Mouse (Mus musculus): ENCODE data around the gene H2al1h. TPM values are rescaled to one million over a fixed set of nuclear protein-coding genes. Genes with fewer than 3 reads are reported as not detected.
"Not testable (repeated sequence)": the region's sequence is repeated elsewhere in the genome, so short reads cannot be mapped to it uniquely, and the experiment has no call there.

The H2al1h gene
- polyA plus RNA-seq, 1 experiment from 2014 or later: not detected

DNA sequence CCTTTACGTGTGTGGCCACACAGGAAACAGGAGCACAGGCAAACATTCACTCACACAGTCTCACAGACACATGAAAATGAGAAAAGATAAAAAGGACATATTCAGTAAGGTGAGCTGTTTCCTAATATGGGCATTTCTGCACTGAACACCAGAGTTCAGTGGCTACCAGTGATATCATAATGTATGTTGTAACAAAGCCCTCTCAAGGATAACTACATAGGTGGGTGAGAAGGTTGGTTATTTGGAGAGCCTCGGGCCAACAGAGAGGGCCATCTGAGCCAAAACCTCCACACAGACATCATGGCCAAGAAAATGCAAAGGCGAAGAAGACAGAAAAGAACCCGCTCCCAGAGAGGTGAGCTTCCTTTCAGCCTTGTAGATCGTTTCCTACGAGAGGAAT is 12.8 kb upstream of the H2al1h start, which contains the start of gene H2al1d:
Gene H2al1d, plus strand, starts transcription at position 301 of the 400 bp plus-strand sequence.
- H3K4me2 ChIP-seq (ENCODE audit: low read depth, low read length); H3K27me3 ChIP-seq (ENCODE audit: control insufficient read depth, insufficient read depth, low read depth, low read length); ATAC-seq (ENCODE audit: low read depth); H3K9ac ChIP-seq (ENCODE audit: low read length); H3K36me3 ChIP-seq (ENCODE audit: control insufficient read depth, insufficient read depth, low read length); H3K4me1 ChIP-seq (replicated peaks; ENCODE audit: control insufficient read depth, insufficient read depth, low read length); H3K4me3 ChIP-seq (ENCODE audit: low read length); H3K9me3 ChIP-seq (ENCODE audit: control insufficient read depth, low read length); H3K27ac ChIP-seq (ENCODE audit: low read length): not testable (repeated sequence)
- no CpG with 5 or more reads among the region's 6 CpGs for WGBS

- not testable (repeated sequence) for H3K4me2 ChIP-seq (ENCODE audit: low read depth, low read length); H3K4me1 ChIP-seq (replicated peaks; ENCODE audit: control insufficient read depth, insufficient read depth, low read length); H3K27me3 ChIP-seq (ENCODE audit: control insufficient read depth, insufficient read depth, low read depth, low read length); ATAC-seq (ENCODE audit: low read depth); H3K27ac ChIP-seq (ENCODE audit: low read length); H3K9ac ChIP-seq (ENCODE audit: low read length); H3K36me3 ChIP-seq (ENCODE audit: control insufficient read depth, insufficient read depth, low read length); H3K4me3 ChIP-seq (ENCODE audit: low read length); H3K9me3 ChIP-seq (ENCODE audit: control insufficient read depth, low read length)
- no CpG with 5 or more reads among the region's 3 CpGs for WGBS
These were observed 9.7 kb upstream of the H2al1h start, which contains the start of gene H2al1e for GRCm38 (mm10) chrX:11311634-11312033. TSS of gene H2al1e (plus strand) at chrX:11311934.

DNA sequence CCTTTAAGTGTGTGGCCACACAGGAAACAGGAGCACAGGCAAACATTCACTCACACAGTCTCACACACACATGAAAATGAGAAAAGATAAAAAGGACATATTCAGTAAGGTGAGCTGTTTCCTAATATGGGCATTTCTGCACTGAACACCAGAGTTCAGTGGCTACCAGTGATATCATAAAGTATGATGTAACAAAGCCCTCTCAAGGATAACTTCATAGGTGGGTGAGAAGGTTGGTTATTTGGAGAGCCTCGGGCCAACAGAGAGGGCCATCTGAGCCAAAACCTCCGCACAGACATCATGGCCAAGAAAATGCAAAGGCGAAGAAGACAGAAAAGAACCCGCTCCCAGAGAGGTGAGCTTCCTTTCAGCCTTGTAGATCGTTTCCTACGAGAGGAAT is 6.4 kb upstream of the H2al1h start, which contains the start of gene H2al1f:
Gene H2al1f, plus strand, starts transcription at position 301 of the 400 bp plus-strand sequence.
- H3K9ac ChIP-seq (ENCODE audit: low read length); H3K4me3 ChIP-seq (ENCODE audit: low read length); H3K27me3 ChIP-seq (ENCODE audit: control insufficient read depth, insufficient read depth, low read depth, low read length); H3K4me1 ChIP-seq (replicated peaks; ENCODE audit: control insufficient read depth, insufficient read depth, low read length); H3K36me3 ChIP-seq (ENCODE audit: control insufficient read depth, insufficient read depth, low read length); H3K9me3 ChIP-seq (ENCODE audit: control insufficient read depth, low read length); H3K27ac ChIP-seq (ENCODE audit: low read length); ATAC-seq (ENCODE audit: low read depth); H3K4me2 ChIP-seq (ENCODE audit: low read depth, low read length): not testable (repeated sequence)
- no CpG with 5 or more reads among the region's 6 CpGs for WGBS

DNA sequence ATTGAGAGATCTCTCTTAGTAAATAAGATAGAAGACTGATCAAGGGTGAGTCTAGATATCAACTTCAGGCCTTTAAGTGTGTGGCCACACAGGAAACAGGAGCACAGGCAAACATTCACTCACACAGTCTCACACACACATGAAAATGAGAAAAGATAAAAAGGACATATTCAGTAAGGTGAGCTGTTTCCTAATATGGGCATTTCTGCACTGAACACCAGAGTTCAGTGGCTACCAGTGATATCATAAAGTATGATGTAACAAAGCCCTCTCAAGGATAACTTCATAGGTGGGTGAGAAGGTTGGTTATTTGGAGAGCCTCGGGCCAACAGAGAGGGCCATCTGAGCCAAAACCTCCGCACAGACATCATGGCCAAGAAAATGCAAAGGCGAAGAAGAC is 3.3 kb upstream of the H2al1h start, which contains the start of gene H2al1g:
Gene H2al1g, plus strand, starts transcription at position 301 of the 400 bp plus-strand sequence.
- not testable (repeated sequence) for H3K27me3 ChIP-seq (ENCODE audit: control insufficient read depth, insufficient read depth, low read depth, low read length)

GRCm38 (mm10) chrX:11324359-11324758 is 3.1 kb downstream of the H2al1h start, which contains the start of gene H2al1i:
TSS of gene H2al1i (plus strand) at chrX:11324659.
- not testable (repeated sequence) for H3K9me3 ChIP-seq (ENCODE audit: control insufficient read depth, low read length); H3K4me3 ChIP-seq (ENCODE audit: low read length); H3K27ac ChIP-seq (ENCODE audit: low read length); ATAC-seq (ENCODE audit: low read depth); H3K4me1 ChIP-seq (replicated peaks; ENCODE audit: control insufficient read depth, insufficient read depth, low read length); H3K36me3 ChIP-seq (ENCODE audit: control insufficient read depth, insufficient read depth, low read length); H3K27me3 ChIP-seq (ENCODE audit: control insufficient read depth, insufficient read depth, low read depth, low read length); H3K4me2 ChIP-seq (ENCODE audit: low read depth, low read length); H3K9ac ChIP-seq (ENCODE audit: low read length)
- 75% methylated on average over 1 of the region's 5 CpGs for WGBS

More for the DNA sequence above, 3.3 kb upstream of the H2al1h start, which contains the start of gene H2al1g:
- H3K4me2 ChIP-seq (ENCODE audit: low read depth, low read length); H3K27ac ChIP-seq (ENCODE audit: low read length); H3K9me3 ChIP-seq (ENCODE audit: control insufficient read depth, low read length); ATAC-seq (ENCODE audit: low read depth); H3K4me1 ChIP-seq (replicated peaks; ENCODE audit: control insufficient read depth, insufficient read depth, low read length); H3K36me3 ChIP-seq (ENCODE audit: control insufficient read depth, insufficient read depth, low read length); H3K9ac ChIP-seq (ENCODE audit: low read length); H3K4me3 ChIP-seq (ENCODE audit: low read length): not testable (repeated sequence)
- WGBS: no CpG with 5 or more reads among the region's 3 CpGs

DNA sequence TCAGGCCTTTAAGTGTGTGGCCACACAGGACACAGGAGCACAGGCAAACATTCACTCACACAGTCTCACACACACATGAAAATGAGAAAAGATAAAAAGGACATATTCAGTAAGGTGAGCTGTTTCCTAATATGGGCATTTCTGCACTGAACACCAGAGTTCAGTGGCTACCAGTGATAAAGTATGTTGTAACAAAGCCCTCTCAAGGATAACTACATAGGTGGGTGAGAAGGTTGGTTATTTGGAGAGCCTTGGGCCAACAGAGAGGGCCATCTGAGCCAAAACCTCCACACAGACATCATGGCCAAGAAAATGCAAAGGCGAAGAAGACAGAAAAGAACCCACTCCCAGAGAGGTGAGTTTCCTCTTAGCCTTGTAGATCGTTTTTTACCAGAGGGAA is 6.2 kb downstream of the H2al1h start, which contains the start of gene H2al1j:
Gene H2al1j, plus strand, starts transcription at position 301 of the 400 bp plus-strand sequence.
- ATAC-seq (ENCODE audit: low read depth); H3K4me1 ChIP-seq (replicated peaks; ENCODE audit: control insufficient read depth, insufficient read depth, low read length); H3K27me3 ChIP-seq (ENCODE audit: control insufficient read depth, insufficient read depth, low read depth, low read length); H3K4me3 ChIP-seq (ENCODE audit: low read length); H3K27ac ChIP-seq (ENCODE audit: low read length); H3K9ac ChIP-seq (ENCODE audit: low read length); H3K36me3 ChIP-seq (ENCODE audit: control insufficient read depth, insufficient read depth, low read length); H3K9me3 ChIP-seq (ENCODE audit: control insufficient read depth, low read length); H3K4me2 ChIP-seq (ENCODE audit: low read depth, low read length): not testable (repeated sequence)
- WGBS: 85% methylated on average over 2 of the region's 2 CpGs

DNA sequence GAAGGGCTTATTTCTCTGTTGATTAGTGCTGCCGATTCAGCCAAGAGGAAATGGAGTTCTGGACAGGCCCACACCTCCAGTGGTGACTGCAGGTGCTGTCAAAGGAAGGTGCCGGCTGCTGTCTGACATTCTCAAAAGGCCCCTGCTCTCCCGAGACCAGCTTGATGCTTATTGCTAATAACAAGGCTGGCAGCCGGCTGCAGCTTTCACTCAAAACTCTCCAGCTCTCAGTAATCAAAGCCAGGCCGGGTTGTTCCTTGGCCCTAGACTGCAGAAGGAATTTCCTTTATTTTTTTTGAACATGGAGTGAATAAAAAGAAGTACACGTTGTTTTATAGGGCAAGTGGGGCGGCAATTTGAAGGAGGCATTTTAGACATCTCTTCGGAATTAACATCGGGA is 24.5 kb downstream of the H2al1h start:
- no peak for ATAC-seq (ENCODE audit: low read depth)
- WGBS: 52% methylated on average over 9 of the region's 9 CpGs
- Histone ChIP-seq H3K27ac (ENCODE audit: low read length) (no peak overlapping the region), H3K36me3 (ENCODE audit: control insufficient read depth, insufficient read depth, low read length) (no peaks in the 10 kb centered on the region), H3K27me3 (ENCODE audit: control insufficient read depth, insufficient read depth, low read depth, low read length) (no peaks in the 10 kb centered on the region), H3K4me2 (ENCODE audit: low read depth, low read length) (no peak overlapping the region), H3K4me3 (ENCODE audit: low read length) (no peak overlapping the region), H3K4me1 (replicated peaks; ENCODE audit: control insufficient read depth, insufficient read depth, low read length) (no peaks in the 10 kb centered on the region), H3K9me3 (ENCODE audit: control insufficient read depth, low read length) (no peaks in the 10 kb centered on the region), H3K9ac (ENCODE audit: low read length) (no peak overlapping the region)

GRCm38 (mm10) chrX:11346756-11347155 is 25.5 kb downstream of the H2al1h start:
- Histone ChIP-seq H3K4me3 (ENCODE audit: low read length) (no peak overlapping the region), H3K9me3 (ENCODE audit: control insufficient read depth, low read length) (no peaks in the 10 kb centered on the region), H3K27me3 (ENCODE audit: control insufficient read depth, insufficient read depth, low read depth, low read length) (no peaks in the 10 kb centered on the region), H3K9ac (ENCODE audit: low read length) (no peak overlapping the region), H3K27ac (ENCODE audit: low read length) (no peak overlapping the region), H3K4me2 (ENCODE audit: low read depth, low read length) (no peak overlapping the region), H3K4me1 (replicated peaks; ENCODE audit: control insufficient read depth, insufficient read depth, low read length) (no peaks in the 10 kb centered on the region), H3K36me3 (ENCODE audit: control insufficient read depth, insufficient read depth, low read length) (no peaks in the 10 kb centered on the region)
- no peak for ATAC-seq (ENCODE audit: low read depth)
- WGBS: 86% methylated on average over 3 of the region's 3 CpGs

DNA sequence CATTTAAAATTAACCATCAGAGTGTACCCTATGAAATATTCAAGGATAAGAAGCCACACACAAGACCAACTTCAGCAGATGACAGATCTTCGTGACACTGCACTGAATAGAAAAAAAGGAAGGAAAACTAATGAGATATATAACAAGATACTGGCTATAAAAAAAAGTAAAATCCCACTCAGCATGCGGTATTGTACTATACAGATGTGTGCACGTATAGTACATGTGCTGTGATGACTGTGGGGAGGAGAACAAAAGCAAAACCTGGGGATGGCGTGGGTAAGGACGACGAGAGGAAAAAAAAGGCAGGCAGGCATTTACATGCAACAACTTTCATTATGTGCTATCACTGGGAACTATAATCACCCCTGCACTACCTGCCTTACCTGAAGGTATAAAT is 39.5 kb downstream of the H2al1h start:
- no peaks in the 10 kb centered on the region for H3K36me3 ChIP-seq (ENCODE audit: control insufficient read depth, insufficient read depth, low read length)
- ATAC-seq (ENCODE audit: low read depth): no peak
- no peak overlapping the region for H3K27ac ChIP-seq (ENCODE audit: low read length)
- H3K9ac ChIP-seq (ENCODE audit: low read length): no peak overlapping the region
- no peaks in the 10 kb centered on the region; the same call in 1 of the 2 replicates for H3K27me3 ChIP-seq (ENCODE audit: control insufficient read depth, insufficient read depth, low read depth, low read length)
- no peak overlapping the region for H3K4me3 ChIP-seq (ENCODE audit: low read length)
- no peak overlapping the region for H3K4me2 ChIP-seq (ENCODE audit: low read depth, low read length)
- H3K9me3 ChIP-seq (ENCODE audit: control insufficient read depth, low read length): no peaks in the 10 kb centered on the region
- WGBS: 84% methylated on average over 6 of the region's 6 CpGs
- H3K4me1 ChIP-seq (replicated peaks; ENCODE audit: control insufficient read depth, insufficient read depth, low read length): no peaks in the 10 kb centered on the region; the same call in 1 of the 2 replicates

Data from lung, embryonic 16.5 days (tissue).